Comparison of ENCODE assay signal across 15 mouse cellular contexts in genomic region chr9:42130793-42131760, GRCm38 (mm10). TPM values are rescaled to one million over a fixed set of nuclear protein-coding genes. Genes with fewer than 3 reads are reported as not detected.
A peak's percentile ranks its signal among the peaks of the same experiment; 100 is the strongest.
DNase-seq lines count a peak whose midpoint lies in the region; ATAC-seq lines count a peak whose summit lies in the region.
"Had no signal": no experiment of that assay in that cellular context is flagged by ENCODE, and none has a peak within 500 bp of the region (broad histone marks: within the 10 kb centered on the region; RNA-seq: fewer than 3 reads in every experiment).

No protein-coding gene starts in this region.

- H3K4me1 ChIP-seq in forebrain, embryonic 12.5 days, result no peaks in the 10 kb centered on the region
- no peaks in the 10 kb centered on the region for H3K4me1 ChIP-seq in forebrain, embryonic 11.5 days (replicated peaks; ENCODE audit: control insufficient read depth, insufficient read depth, low read length)
- no peaks in the 10 kb centered on the region; the same call in 1 of the 2 replicates for H3K4me1 ChIP-seq in neural tube, embryonic 13.5 days (replicated peaks)
- H3K4me1 ChIP-seq: embryonic facial prominence, embryonic 13.5 days; heart, embryonic 13.5 days; megakaryocyte, embryonic 14.5 days had no signal

- WGBS in forebrain, embryonic 12.5 days, result 62% methylated on average over 13 of the region's 13 CpGs
- WGBS in forebrain, embryonic 11.5 days, result 78% methylated on average over 13 of the region's 13 CpGs
- WGBS in neural tube, embryonic 13.5 days, result 61% methylated on average over 13 of the region's 13 CpGs

- no peak overlapping the region for H3K4me2 ChIP-seq in forebrain, embryonic 12.5 days
- H3K4me2 ChIP-seq in forebrain, embryonic 11.5 days (ENCODE audit: low read depth, low read length, severe bottlenecking), result no peak overlapping the region
- no peak overlapping the region for H3K4me2 ChIP-seq in neural tube, embryonic 13.5 days
- H3K4me2 ChIP-seq: embryonic facial prominence, embryonic 13.5 days; heart, embryonic 13.5 days had no signal

- H3K27ac ChIP-seq in forebrain, embryonic 12.5 days, result peak overlapping the region; percentile 46; the same call in 1 of the 2 replicates
- H3K27ac ChIP-seq in forebrain, embryonic 11.5 days (ENCODE audit: low read depth, low read length), result no peak overlapping the region
- 0 out of 2 replicates have a peak overlapping the region, but pooled peaks have one; percentile 11 for H3K27ac ChIP-seq in neural tube, embryonic 13.5 days (replicated peaks)
- H3K27ac ChIP-seq: embryonic facial prominence, embryonic 13.5 days; heart, embryonic 13.5 days had no signal

- no peak; the same call in 1 of the 2 replicates for ATAC-seq in forebrain, embryonic 12.5 days (ENCODE audit: low FRiP score)
- ATAC-seq in forebrain, embryonic 11.5 days (replicated peaks; ENCODE audit: low FRiP score), result no peak
- ATAC-seq in neural tube, embryonic 13.5 days (ENCODE audit: low read depth), result no peak

- no peak for DNase-seq in forebrain, embryonic 11.5 days (ENCODE audit: low spot score)
- DNase-seq in neural tube, embryonic 10.5 days (ENCODE audit: extremely low spot score, low spot score), result no peak
- peak; percentile 87 to 90 for DNase-seq in cerebellum, postnatal 25 days
- DNase-seq in right cerebral cortex, postnatal 36 days (ENCODE audit: low spot score in 2 of 2), result peak; percentile 48 to 66
- no peak for DNase-seq in liver
- no peak for DNase-seq in urinary bladder, adult 2 months (ENCODE audit: low spot score)
- DNase-seq: kidney, postnatal 10 days; lung, adult 18-20 months; thymus, postnatal 36 days had no signal

- no peak overlapping the region for H3K4me3 ChIP-seq in forebrain, embryonic 12.5 days (replicated peaks)
- H3K4me3 ChIP-seq in forebrain, embryonic 11.5 days (ENCODE audit: low read depth, low read length), result no peak overlapping the region
- H3K4me3 ChIP-seq in neural tube, embryonic 13.5 days, result no peak overlapping the region
- H3K4me3 ChIP-seq: embryonic facial prominence, embryonic 13.5 days; heart, embryonic 13.5 days; megakaryocyte, embryonic 14.5 days had no signal

- no peaks in the 10 kb centered on the region for H3K9me3 ChIP-seq in forebrain, embryonic 12.5 days
- no peaks in the 10 kb centered on the region for H3K9me3 ChIP-seq in forebrain, embryonic 11.5 days (ENCODE audit: control insufficient read depth, low read length)
- no peaks in the 10 kb centered on the region for H3K9me3 ChIP-seq in neural tube, embryonic 13.5 days
- H3K9me3 ChIP-seq: embryonic facial prominence, embryonic 13.5 days; G1E; heart, embryonic 13.5 days; megakaryocyte, embryonic 14.5 days had no signal

- no peak overlapping the region for H3K9ac ChIP-seq in forebrain, embryonic 12.5 days
- no peak overlapping the region for H3K9ac ChIP-seq in forebrain, embryonic 11.5 days (ENCODE audit: low read length)
- H3K9ac ChIP-seq in neural tube, embryonic 13.5 days, result no peak overlapping the region
- H3K9ac ChIP-seq: embryonic facial prominence, embryonic 13.5 days; heart, embryonic 13.5 days had no signal

- 0 out of 2 replicates have a peak, but pooled peaks cover 2% of the 10 kb centered on the region for H3K27me3 ChIP-seq in forebrain, embryonic 12.5 days
- no peaks in the 10 kb centered on the region for H3K27me3 ChIP-seq in forebrain, embryonic 11.5 days (ENCODE audit: control insufficient read depth, insufficient read depth, low read length)
- no peaks in the 10 kb centered on the region for H3K27me3 ChIP-seq in neural tube, embryonic 13.5 days
- H3K27me3 ChIP-seq: embryonic facial prominence, embryonic 13.5 days had no signal

- no peaks in the 10 kb centered on the region for H3K36me3 ChIP-seq in forebrain, embryonic 12.5 days (replicated peaks)
- no peaks in the 10 kb centered on the region for H3K36me3 ChIP-seq in forebrain, embryonic 11.5 days (ENCODE audit: control insufficient read depth, insufficient read depth, low read length)
- H3K36me3 ChIP-seq in neural tube, embryonic 13.5 days, result no peaks in the 10 kb centered on the region
- H3K36me3 ChIP-seq: embryonic facial prominence, embryonic 13.5 days; G1E; heart, embryonic 13.5 days had no signal

RNA-seq across cellular contexts. Expression of gene Sorl1, which starts 7.0 kb away (rescaled TPM):
- 8.2 and 11.1 TPM in 2 replicates for polyA plus RNA-seq in forebrain, embryonic 12.5 days (2016; fragmentation: Nextera tagmentation; extraction: Ambion mirVana)
- polyA plus RNA-seq in forebrain, embryonic 11.5 days (2014; fragmentation: Nextera tagmentation; extraction: Ambion mirVana), result 7.0 and 8.1 TPM in 2 replicates
- polyA plus RNA-seq in neural tube, embryonic 13.5 days (2015; fragmentation: Nextera tagmentation; extraction: Ambion mirVana), result 12.1 and 12.7 TPM in 2 replicates
- 56.4 and 62.6 TPM in 2 replicates for polyA plus RNA-seq in urinary bladder, adult 2 months (2012; rRNA removed)

Comparison
In these comparisons a context has a peak if more than half of its experiments do, and no peak if none do; other contexts are left out.
1. DNase-seq: peak in cerebellum, postnatal 25 days (2 of 2) and right cerebral cortex, postnatal 36 days (2 of 2); none in forebrain, embryonic 11.5 days (single experiment), neural tube, embryonic 10.5 days (single experiment), liver (single experiment) and urinary bladder, adult 2 months (single experiment).